Mouse (Mus musculus): ENCODE data around the gene Cd248. TPM values are rescaled to one million over a fixed set of nuclear protein-coding genes. Genes with fewer than 3 reads are reported as not detected.

The Cd248 gene
- total and polyA plus RNA-seq, 2 experiments from 2014 or later, result 12.5 to 16.4 TPM

- H3K4me2 ChIP-seq (ENCODE audit: low read depth, low read length), result peak overlapping the region; percentile 85
- ATAC-seq, result peak; percentile 76
- peak overlapping the region; percentile 39 for H3K9ac ChIP-seq (replicated peaks; ENCODE audit: low read length)
- DNase-seq (ENCODE audit: low spot score), result peak; percentile 97
- peaks cover 39% of the 10 kb centered on the region for H3K4me1 ChIP-seq (ENCODE audit: insufficient read depth, low read length)
- peak overlapping the region; percentile 94 for H3K27ac ChIP-seq
- peak overlapping the region; percentile 28 for H3K4me3 ChIP-seq (ENCODE audit: low read length)
- H3K9me3 ChIP-seq (ENCODE audit: low read length), result no peaks in the 10 kb centered on the region
- peaks cover 16% of the 10 kb centered on the region; the same call in 1 of the 2 replicates for H3K36me3 ChIP-seq (ENCODE audit: insufficient read depth, low read length)
- TF ChIP-seq CTCF (IDR thresholded peaks at IDR 0.05; ENCODE audit: low read depth), result peak; percentile 91
- under 1% methylated on average over 21 of the region's 21 CpGs for WGBS
- no peaks in the 10 kb centered on the region for H3K27me3 ChIP-seq (ENCODE audit: insufficient read depth, low read length)
These were observed 26.4 kb downstream of the Cd248 start for GRCm38 (mm10) chr19:5094243-5094632.

GRCm38 (mm10) chr19:5094746-5095417 lies 27.0 kb downstream of the Cd248 start:
- 23% methylated on average over 11 of the region's 11 CpGs for WGBS
- TF ChIP-seq CTCF (IDR thresholded peaks at IDR 0.05; ENCODE audit: low read depth), result no peak

GRCm38 (mm10) chr19:5095887-5096474 lies 28.1 kb downstream of the Cd248 start:
- H3K4me1 ChIP-seq (ENCODE audit: insufficient read depth, low read length), result peaks cover 37% of the 10 kb centered on the region
- no peak for TF ChIP-seq CTCF (IDR thresholded peaks at IDR 0.05; ENCODE audit: low read depth)
- peak overlapping the region; percentile 80 for H3K4me3 ChIP-seq (ENCODE audit: low read length)
- H3K9me3 ChIP-seq (ENCODE audit: low read length), result no peaks in the 10 kb centered on the region
- peak overlapping the region; percentile 85 for H3K4me2 ChIP-seq (ENCODE audit: low read depth, low read length)
- H3K9ac ChIP-seq (replicated peaks; ENCODE audit: low read length), result peak overlapping the region; percentile 94; the same call in 1 of the 2 replicates
- 2% methylated on average over 9 of the region's 9 CpGs for whole genome bisulfite sequencing
- H3K27ac ChIP-seq, result peak overlapping the region; percentile 94; the same call in 1 of the 2 replicates
- H3K27me3 ChIP-seq (ENCODE audit: insufficient read depth, low read length), result no peaks in the 10 kb centered on the region
- H3K36me3 ChIP-seq (ENCODE audit: insufficient read depth, low read length), result peaks cover 21% of the 10 kb centered on the region; the same call in 1 of the 2 replicates
- peak; percentile 38 for DNase-seq (ENCODE audit: low spot score)
- ATAC-seq, result no peak

More at GRCm38 (mm10) chr19:5094746-5095417, 27.0 kb downstream of the Cd248 start:
- Histone ChIP-seq H3K36me3 (ENCODE audit: insufficient read depth, low read length) (peaks cover 16% of the 10 kb centered on the region; the same call in 1 of the 2 replicates), H3K9ac (replicated peaks; ENCODE audit: low read length) (peak overlapping the region; percentile 39), H3K4me1 (ENCODE audit: insufficient read depth, low read length) (peaks cover 37% of the 10 kb centered on the region), H3K4me2 (ENCODE audit: low read depth, low read length) (peak overlapping the region; percentile 85), H3K27ac (peak overlapping the region; percentile 94), H3K4me3 (ENCODE audit: low read length) (peak overlapping the region; percentile 28), H3K9me3 (ENCODE audit: low read length) (no peaks in the 10 kb centered on the region), H3K27me3 (ENCODE audit: insufficient read depth, low read length) (no peaks in the 10 kb centered on the region)
- no peak for DNase-seq (ENCODE audit: low spot score)
- ATAC-seq, result peak; percentile 0; the same call in 1 of the 2 replicates

DNA sequence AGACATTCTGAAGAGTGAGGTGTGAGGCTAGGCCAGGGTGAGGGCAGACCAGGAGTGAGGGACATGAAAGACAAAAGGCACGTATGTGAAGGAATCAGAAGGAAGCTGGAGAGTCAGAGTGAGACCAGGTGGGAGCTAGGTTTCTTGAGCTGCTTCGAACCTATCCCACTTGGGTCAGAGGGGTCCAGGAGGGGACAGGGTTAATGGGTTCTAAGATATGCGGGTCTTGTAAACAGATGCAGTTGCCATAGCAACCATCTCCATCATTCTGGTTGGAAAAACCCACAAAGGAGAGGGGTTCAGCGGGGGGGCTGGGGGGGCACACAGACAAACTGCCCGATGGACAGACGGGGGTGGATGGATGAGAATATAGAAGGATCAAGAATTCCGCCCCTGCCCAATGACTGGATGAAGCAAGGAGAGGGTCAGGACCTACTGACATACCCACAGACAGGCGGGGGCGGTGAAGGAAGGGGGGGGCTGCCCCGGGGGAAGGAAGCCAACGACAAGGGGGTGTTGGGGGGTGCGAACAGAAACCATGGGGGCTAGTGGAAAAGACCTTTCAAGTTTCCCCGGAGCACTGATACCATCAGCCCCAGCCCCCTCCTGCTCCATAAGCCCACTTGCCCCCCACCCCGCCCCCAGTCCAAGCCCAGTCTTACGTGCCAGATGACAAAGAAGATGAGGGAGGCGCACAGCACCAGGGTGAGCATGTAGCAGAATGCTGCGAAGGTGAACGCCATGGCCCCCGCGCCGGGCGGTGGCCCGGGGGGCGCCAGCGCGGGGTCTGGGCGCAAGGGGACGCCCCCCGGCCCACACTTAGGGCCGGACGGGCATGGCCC lies 29.9 kb downstream of the Cd248 start:
- no peaks in the 10 kb centered on the region for H3K9me3 ChIP-seq (ENCODE audit: low read length)
- peak overlapping the region; percentile 85 for H3K4me2 ChIP-seq (ENCODE audit: low read depth, low read length)
- H3K27ac ChIP-seq, result peak overlapping the region; percentile 94
- H3K9ac ChIP-seq (replicated peaks; ENCODE audit: low read length), result peak overlapping the region; percentile 94
- H3K4me3 ChIP-seq (ENCODE audit: low read length), result peak overlapping the region; percentile 80
- peaks cover 37% of the 10 kb centered on the region for H3K4me1 ChIP-seq (ENCODE audit: insufficient read depth, low read length)
- H3K27me3 ChIP-seq (ENCODE audit: insufficient read depth, low read length), result no peaks in the 10 kb centered on the region
- DNase-seq (ENCODE audit: low spot score) (peak; percentile 63), ATAC-seq (peak; percentile 37)
- peaks cover 31% of the 10 kb centered on the region; the same call in 1 of the 2 replicates for H3K36me3 ChIP-seq (ENCODE audit: insufficient read depth, low read length)
- no peak for TF ChIP-seq CTCF (IDR thresholded peaks at IDR 0.05; ENCODE audit: low read depth)
- WGBS, result 1% methylated on average over 31 of the region's 31 CpGs

DNA sequence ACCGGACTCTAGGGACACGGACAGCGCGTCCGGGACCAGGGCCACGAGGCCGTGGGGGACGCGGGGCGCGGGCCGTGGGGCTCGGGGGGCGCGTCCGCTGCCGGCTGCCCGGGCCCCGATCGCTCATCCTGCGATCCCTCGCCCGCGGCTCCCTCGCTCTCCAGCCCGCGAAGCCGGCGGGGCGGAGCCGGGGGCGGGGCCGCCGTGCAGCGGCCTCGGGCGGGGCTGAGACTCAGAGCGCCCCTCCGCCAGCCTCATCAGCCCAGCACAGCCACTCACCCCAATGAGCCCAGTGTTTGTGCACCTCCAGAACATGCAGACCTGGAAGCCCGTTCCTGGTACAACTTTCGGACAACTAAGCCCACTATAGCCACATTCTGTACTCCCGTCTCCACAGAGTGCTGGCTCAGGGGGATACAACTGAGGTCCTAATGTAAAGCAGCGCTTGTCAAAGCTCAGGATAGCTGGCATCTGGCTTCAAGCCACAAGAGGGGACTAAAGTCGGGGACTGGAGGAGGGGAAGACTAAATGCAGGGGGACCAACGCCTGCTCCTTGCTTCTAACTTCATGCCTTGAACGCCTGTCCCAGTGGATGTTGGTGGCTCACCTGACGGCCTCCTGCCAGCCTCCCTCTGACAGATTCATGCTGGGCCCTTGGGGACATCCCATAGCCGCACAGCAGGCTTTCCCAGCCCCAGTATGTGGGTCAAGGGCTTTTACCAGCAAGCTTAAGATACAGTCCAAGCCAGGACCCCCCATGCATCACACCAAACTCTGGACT lies 30.7 kb downstream of the Cd248 start, which contains the start of gene Cnih2:
Cnih2 (minus strand) TSS at position 159 of the 781 bp plus-strand sequence.
- Histone ChIP-seq H3K4me3 (ENCODE audit: low read length) (peak within 1 kb of the TSS; percentile 80), H3K9me3 (ENCODE audit: low read length) (no peaks in the 10 kb centered on the region), H3K27me3 (ENCODE audit: insufficient read depth, low read length) (no peaks in the 10 kb centered on the region), H3K4me2 (ENCODE audit: low read depth, low read length) (peak within 1 kb of the TSS; percentile 85), H3K9ac (replicated peaks; ENCODE audit: low read length) (peak within 1 kb of the TSS; percentile 94), H3K4me1 (ENCODE audit: insufficient read depth, low read length) (peaks cover 37% of the 10 kb centered on the region), H3K36me3 (ENCODE audit: insufficient read depth, low read length) (peaks cover 33% of the 10 kb centered on the region; the same call in 1 of the 2 replicates), H3K27ac (peak within 1 kb of the TSS; percentile 94)
- WGBS, result 2% methylated on average over 44 of the region's 48 CpGs
- peak; percentile 60 for ATAC-seq
- no peak for TF ChIP-seq CTCF (IDR thresholded peaks at IDR 0.05; ENCODE audit: low read depth)
- peak; percentile 88 for DNase-seq (ENCODE audit: low spot score)
